Mouse (Mus musculus): ENCODE measurements around the gene Hacd4.

Hacd4 gene

DNA sequence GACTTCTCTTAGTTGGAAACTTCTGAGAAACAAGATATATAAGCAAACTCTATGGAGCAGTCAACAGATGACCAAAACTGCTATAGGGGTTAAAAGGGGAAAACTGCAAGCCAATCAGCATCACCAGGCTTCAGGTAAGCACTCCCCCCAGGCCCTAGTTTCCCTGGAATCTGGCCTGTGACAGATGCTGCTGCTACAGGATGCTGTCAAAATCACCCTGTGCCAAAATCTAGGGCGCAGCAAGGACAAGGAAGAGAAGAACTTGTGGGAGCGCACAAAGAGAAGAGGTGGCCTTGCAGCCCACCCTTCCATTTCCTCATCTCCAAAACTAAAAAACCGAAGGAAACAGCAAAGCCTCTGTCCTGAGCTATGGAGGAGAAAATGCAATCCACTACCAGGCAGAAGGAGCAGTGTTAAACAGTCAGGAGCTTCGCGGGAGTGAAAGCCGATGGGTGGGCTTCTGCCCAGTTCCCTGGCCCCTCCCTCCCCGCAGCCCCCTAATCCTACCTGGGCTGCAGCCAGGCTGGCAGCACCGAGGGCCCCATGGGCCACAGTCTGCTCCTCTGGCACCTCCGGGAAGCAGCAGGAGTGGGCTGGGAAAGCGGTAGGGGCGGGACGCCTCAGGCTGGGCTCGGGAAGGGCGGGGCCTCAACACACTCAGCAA, at the start of gene Hacd4:
Gene Hacd4, minus strand, starts transcription at position 603 of the 664 bp plus-strand sequence.
- DNase-seq, result no peak

DNA sequence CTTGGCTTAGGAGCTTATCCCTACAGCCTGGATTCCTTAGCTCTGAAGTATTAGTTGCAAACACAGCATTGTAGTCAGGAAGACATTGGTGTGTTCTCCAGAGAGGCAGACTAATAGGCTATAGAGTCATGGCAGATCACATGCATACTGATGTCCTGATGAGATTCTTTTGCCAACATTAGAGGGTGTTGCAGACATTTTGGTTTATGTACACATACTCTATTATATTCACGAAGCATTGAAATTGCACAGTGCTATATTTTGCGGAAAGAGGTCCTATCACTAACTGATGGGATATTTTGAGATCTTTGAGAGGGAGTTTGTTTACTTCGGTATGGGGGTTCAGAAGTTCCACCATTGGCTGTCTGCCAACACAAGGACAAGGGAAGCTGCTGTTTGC, 49.4 kb upstream of the Hacd4 start:
- DNase-seq, result no peak

DNA sequence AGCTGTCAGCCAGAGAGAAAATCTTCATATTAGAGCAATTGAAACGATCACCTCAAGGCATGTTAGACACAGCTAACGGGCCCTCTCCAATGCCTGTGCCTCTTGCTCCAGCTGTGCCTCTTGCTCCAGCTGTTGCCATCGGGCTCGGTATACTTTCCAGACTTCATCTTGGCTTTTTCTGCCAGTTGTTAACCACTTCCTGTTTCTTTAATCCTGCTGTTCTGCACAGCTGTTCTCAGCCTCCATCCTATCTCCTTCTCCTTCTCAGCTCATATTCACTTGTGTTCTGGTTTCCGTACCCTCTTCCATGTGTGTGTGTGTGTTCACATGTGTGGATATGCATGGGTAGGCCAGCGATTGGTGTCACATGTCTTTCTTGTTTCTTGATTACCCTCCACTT, 41.4 kb upstream of the Hacd4 start:
- no peak for DNase-seq

DNA sequence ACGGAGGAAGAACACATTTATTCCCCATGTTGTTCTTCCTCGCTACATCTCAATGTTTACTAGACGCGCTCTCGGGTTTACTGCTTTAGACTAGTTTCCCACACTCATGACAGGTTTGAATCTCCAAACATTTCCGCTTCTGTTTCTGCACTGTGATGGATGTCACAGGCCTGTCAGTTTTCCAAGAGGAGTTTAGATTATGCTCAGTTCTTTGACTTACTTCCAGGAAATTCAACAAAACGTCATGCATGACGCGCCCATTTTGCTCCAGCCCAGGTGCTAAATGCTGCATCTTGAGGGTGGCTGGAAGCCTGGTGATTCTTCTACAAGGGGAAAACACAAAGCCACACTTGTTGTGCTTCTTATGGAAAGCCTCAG, 40.1 kb upstream of the Hacd4 start:
- no peak for DNase-seq

DNA sequence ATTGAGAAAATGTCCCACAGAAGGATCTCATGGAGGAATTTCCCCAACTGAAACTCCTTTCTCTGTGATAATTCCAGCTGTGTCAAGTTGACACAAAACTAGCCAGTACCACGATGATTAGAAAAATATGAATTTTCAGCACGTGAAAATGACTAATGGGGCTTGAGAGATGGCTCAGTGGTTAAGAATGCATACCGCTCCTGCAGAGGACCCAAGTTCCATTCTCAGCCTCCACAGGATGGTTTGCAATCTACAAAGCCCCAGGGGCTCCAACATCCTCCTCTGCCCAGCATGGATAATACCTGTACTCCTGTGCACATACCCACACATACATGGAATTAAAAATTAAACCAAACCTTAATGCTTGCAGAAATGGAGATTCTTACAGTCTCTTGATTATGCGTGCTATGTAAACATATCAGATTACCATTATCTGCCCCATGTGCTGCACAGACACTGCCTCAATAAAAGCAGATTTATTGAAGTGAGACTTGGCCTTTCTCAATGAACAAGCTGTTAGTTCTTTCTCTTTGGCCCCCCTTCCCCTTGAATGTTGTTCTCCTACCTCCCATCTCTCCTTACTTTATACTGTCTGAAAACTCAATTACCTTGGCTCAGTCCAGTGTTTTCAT, 39.6 kb upstream of the Hacd4 start:
- DNase-seq, result no peak

DNA sequence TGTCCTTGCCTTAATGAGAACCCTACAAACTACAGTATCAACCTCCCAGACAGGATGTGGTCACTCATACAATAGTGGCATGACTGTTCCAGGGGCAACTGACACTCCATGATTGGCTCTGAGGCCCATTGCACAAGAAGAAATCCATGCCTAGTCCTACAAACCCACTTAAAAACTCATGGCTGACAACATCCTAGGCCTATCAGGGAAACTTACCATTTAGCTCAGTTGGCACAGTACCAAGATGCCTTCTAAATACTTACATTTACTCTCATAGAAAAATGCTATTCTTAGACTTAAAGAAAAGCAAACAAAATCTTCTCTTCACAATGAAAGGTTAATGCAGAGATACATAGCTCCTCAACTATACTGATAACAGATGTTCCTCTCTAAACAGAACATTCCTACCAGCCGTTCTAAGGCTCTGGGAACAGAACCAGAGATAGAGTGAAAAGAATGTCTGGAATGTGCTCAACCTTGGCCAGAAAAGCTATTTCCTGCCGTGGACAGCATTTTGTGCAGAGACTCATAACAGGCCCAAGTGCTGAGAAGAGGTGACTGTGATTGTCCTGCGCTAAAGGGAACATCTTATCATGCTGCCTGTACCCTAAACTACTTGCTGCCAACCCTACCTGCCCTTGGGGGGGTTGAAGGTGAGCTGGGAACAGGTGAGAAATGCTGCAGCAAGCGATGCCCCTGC, 37.9 kb upstream of the Hacd4 start:
- no peak for DNase-seq

DNA sequence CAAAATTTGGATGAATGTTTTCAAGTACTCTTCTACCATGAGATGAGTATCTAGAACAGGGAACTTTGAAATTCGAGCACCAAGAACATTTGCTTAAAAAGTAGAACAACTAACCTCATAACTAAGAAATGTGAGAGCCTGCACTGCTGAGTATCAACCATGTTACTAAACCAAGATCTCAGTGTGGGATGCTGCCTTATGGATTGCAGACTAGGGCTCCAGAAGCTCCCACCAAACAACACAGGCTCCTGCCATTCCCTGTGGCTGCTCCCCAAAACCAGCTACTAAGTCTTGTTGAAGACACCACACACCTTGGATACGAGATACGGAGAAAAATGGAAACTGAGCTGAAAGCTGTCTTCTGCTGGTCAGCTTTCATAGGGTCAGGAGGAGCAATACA, 37.4 kb upstream of the Hacd4 start:
- no peak for DNase-seq

DNA sequence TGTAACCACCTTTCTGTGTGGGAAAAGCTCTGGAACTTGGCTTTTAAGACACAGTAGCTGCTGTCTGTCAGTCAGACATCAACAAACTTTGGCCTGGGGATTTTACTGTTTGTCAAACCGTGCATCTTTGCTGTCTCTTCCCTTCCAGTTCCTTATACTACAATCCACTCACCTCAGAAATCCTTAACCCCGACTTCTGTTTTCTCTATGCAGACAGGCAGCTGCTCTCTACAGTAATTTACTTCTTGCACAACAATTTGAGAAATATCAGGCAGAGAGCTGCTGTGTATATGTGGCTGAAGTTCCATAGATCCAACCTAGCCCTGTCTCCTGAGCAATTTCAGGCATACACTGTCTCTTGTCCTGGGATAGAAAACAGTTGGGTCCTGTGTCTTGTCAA, 32.8 kb upstream of the Hacd4 start:
- DNase-seq, result no peak

DNA sequence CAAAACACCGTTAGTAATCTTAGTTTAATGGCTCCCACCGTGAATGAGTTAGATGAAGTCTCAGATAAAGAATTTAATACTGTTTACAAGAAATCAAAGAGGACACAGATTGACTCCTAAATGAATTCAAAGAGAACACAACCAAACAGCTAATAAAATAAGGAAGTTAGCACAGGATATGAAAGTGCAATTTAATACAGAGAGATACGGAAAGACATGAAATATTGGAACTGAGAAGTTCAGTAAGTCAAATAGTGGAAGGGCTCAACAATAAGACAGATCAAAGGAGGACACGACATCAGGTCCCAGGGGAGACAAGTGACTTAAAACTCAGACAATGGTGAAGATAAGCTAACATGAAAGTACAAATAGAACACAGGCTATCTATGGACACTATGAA, 25.8 kb upstream of the Hacd4 start:
- no peak for DNase-seq

DNA sequence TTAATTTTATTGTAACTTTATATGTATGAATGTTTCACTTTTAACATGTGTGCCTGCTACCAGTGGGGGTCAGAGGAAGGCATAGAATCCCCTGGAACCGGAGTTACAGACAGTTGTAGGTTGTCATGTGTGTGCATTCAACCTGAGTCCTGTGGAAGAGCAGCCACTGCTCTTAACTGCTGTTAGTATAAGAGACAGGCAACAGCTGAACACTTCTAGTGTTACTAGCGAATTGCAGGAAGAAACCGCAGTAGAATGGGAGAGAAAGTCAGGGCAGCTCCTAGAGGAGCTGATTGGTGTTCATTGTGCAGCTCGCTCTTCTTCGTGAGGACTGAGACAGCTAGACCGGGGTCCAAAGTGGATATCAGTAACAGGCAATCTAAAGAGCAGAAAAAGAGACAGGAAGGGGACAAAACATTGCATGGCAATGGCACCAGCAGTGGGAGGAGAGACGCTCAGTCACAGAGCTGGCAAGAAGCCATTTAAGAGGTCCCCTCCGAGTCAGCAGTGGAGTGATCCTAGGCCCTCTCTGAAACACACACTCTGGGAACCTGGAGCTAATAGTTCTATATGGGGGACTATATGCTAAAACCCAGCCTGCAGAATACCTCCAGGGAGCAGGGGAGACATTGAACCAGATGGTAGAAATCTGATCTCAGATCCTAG, 24.4 kb upstream of the Hacd4 start:
- no peak for DNase-seq

DNA sequence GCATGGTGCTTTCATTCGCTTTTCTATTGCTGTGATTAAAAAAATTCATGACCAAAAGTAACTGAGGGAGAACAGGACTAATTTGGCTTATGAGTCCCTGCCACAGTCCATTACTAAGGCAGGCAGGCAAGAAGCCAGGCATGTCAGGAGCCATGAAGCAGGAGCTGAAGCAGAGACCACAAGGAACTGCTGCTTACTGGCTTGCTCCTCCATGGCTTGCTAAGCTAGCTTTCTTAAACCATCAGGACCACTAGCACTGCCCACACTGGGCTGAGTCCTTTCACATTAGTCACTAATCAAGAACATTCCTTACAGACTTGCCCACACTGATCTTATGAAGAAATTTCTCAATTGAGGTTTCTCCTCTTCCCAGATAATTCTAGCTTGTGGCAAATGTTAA, 23.8 kb upstream of the Hacd4 start:
- no peak for DNase-seq

DNA sequence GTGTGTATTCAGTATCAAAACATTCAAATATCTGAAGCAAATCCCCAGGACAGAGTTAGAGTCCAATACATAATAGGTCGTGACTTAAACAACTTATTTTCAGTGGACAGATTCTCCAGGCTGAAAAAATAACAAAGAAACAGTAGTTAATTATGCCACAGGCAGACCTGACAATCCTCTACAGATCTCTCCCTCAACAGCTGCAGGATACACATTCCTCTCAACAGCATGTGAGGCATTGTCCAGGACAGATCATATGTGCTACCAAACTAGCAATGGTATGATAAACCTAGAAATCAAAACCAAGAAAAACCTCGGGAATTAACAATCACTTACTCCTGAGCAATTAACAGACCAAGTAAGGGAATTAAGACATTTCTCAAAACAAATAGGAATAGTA, 22.6 kb upstream of the Hacd4 start:
- no peak for DNase-seq

DNA sequence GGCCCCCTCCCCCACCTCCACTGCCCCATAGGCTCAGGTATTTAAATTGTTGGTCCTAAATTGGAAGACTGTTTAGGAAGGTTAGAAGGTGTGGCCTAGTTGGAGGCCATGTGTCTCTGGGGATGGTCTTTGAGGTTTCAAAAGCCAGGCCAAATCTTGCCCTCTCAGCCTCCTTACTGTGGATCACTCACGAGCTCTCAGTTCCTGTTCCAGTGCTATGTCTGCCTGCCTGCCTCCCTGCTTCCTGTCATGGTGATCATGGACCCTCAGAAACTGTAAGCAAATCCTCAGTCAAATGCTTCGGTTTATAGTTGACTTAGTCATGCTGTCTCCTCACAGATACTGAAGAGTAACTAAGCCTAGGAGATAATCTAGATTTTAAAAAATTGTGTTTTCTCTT, 19.9 kb upstream of the Hacd4 start:
- no peak for DNase-seq

DNA sequence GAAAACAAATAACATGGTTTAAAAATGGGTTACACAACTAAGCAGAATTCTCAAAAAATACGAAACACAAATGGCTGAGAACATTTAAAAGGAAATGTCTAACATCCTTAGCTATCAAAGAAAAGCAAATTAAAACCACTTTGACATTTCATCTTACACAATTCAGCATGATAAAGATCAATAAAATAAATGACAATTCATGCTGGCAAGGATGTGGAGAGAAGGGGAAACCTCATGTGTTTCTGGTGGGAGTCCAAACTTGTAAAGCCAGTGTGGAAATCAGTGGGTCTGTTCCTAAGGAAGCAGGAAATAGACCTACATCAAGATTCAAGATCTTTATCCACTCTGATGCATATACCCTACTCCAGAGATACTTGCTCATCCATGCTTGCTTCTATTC, 19.4 kb upstream of the Hacd4 start:
- no peak for DNase-seq

DNA sequence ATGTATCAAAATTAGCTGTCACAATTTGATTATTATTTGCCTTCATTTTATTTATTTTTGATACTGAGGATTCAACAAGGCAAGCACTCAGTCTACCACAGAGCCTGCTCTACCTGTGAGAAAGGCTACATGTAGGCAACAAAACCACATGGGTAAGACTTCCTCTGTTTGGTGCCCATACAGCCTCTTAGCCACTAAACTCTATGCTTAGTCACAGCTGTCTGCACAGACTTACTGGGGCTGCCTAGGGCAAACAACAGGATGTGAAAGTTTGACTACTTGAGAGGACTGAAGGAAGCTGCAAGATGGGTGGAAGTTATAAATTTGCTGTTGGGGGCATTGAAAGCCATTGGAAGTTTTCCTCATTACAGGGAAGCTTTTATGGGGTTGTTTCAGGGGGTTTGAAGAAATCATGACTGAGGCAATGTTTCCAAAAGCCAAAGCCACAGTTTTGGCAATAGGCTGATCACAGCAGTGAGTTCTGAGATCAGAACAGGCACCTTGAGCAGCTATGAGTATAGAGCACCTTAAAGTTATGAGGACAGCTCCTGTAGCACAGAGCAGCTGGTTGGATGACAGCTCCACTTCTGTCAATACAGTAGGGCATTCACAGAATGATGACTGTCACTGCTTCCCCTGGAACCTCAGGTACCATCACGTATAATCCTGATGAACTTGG, 11.5 kb upstream of the Hacd4 start:
- DNase-seq, result no peak

DNA sequence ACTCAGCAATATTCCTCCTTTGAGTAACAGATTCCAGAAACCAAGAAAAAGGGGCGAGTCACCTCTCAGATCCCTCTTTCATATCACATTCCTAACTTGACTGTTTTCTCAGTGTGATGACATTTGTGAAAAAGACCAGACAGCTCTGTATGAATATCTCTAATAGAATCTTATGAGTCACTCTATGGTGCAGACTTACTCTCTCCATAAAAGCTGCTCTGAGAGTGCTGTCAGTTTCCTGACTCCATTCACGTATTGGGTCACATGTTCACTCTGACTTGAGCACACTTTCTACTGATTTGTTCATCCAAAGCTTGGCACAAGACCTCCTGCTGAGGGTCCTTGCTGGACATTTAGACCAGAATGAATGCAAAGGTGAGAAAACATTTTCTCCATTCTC, 10.2 kb upstream of the Hacd4 start:
- no peak for DNase-seq

DNA sequence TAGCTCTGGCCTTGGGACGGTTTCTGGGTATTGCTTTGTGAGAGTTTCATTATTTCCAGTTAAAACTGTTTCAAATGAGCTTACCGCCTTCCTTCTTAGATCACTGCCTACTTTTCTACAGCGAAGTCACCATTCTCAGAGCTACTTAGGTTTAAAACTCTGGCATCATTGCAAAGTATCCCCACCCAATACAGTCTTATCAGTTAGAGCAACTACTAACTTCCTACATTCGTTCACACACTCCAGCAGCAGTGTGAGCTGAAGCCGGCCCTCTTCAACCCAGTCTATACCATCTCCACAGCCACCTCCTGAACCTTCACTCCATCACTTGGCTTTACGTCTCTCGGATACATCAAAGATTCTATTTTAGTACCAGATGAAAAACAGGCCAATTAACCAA, 2.1 kb upstream of the Hacd4 start:
- no peak for DNase-seq

DNA sequence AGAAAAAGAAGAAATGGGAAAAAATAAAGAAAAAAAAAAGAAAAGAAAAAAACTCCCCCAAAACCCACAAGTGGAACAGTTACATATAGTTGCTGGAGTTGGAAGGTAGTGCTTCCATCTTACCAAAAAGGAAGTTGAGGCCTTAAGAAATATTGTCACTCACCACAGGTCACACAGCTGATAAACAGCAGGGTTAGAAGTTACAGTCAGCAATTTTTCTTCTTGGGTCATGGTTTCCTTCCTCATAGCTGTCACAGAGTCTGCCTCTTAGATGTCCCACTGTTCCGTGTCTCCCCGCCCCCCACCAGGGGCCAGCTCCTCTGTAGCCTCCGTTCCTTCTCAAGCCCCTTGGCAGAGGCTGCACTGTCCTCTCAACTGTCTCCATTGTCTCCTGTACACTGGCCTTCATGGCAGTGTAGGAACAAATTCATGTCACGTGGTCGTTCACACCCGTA, 968 bp upstream of the Hacd4 start:
- no peak for DNase-seq

DNA sequence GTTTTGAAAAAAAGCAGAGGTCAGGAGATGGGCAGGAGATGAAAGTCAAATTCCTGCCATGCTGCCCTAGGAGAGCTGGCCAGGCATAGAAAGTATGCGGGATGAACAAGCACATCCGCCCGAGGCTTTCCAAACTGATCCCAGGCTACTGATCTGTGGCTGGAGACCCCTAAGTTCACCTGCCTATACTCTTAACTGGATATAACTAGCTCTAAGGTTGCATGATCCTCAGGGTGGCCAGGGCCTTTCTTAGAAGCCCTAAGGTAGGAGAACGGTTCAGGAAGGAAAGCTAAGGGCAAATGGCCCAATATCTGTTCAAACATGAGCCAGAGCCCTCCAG, 232 bp upstream of the Hacd4 start:
- no peak for DNase-seq

DNA sequence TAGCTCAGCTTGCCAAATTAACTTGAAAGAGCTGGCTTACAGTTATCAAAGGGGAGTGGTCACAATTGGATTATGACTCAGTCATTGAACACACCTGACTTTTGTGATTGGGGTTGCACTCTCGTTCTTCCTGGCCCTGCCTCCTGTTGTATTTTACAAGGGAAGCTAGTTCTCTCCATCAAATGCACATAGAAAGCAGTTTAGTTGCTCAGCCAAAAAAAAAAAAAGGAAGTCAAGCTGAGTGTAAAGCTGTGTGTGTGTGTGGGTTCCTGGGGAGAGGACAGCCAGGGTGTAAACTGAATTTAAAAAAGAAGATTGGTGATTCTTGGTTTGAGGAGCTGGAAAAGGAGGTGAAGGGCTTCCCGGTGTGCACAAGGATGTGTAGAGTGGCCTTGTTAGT, 811 bp downstream of the Hacd4 start:
- no peak for DNase-seq

DNA sequence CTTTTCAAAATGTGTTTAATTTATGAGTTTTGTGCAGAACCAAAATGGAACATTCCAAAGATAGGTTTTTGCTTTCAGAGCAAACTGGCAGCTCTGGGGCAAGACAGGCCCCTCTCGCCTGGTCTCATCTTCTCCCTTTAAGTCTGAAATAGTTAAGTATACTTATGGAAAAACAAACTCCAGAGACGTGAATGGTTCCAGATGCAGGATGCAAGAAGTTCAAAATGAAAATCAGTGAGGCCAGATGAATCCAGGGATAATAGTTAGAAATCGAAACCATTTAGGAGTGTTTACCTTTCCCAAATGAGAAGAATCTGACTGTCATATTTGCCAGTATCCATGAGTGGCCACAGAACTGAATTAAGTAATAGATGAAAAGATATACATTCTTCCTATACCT, 1.6 kb downstream of the Hacd4 start:
- DNase-seq, result no peak

DNA sequence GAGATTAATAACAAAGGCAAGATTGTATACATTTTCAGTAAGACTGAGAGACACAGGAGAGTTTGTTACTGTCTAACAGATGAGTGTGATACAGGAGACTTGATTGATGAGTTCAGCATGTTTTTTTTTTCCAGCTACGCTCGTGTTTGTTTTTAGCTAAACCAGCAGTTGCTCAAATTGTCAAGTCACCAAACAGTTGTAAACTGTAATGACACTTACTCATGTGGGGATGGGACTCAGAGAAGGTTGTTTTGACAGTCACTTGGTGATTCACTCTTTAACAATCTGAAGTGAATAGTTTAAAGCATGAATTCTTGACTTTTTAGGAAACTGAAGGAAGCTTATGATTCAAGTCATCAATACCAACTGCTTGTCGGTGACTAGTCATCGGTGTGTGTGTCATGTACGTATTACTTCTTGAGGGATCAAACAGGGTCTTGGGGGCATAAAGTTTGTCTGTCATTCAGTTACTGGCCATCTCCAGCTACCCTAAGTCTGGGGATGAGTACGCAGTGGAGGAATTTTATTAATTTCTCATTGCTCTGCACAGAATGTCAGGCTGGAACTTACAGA, 2.0 kb downstream of the Hacd4 start:
- DNase-seq, result no peak

DNA sequence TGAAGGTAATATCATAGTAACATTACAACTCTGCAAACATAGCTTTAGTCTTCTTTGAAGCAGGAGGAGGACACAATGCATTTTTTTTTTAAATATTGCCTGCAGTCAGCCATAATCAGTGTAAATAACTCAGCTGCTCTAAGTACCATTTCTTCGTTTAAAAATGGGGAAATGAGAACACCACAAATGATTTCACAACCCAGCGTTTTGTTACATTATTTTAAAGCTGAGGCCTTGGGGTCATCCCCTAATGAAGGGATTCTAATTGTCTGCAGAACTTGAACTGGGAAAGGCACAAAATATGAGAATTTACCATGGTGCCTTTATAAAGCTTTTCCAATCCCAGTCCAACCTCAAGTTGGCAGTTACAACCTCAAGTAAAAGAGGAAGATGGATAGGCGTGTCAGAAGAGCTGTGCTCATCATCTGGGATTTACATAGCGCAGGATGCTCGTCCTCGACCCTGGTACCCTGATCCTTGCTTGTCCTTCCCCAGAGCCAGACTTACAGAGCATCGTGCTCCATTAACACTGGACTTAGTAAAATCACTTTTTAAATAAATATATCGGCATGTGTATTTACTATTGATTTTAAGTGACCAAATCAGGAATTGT, 6.2 kb downstream of the Hacd4 start:
- DNase-seq, result no peak
